Mouse (Mus musculus) MEL (cell line): ENCODE data around the gene Ciz1.

Experiments
- CTCF ChIP-seq, 3 experiments: IDR thresholded peaks in 2 of 3; conservative IDR thresholded peaks in 1 of 3; 2 replicates each; pipeline ENCODE4 v1.5.1; 2011 to 2012; ENCODE audit warnings: low read length in 3 of 3, low read depth in 2 of 3, mild to moderate bottlenecking in 2 of 3, improper control_type of control experiment in 1 of 3, inconsistent platforms in 1 of 3, mixed read lengths in 1 of 3, moderate library complexity in 1 of 3; ENCODE audit not compliant: control insufficient read depth in 1 of 3, insufficient read depth in 1 of 3, poor library complexity in 1 of 3, severe bottlenecking in 1 of 3
- EP300 ChIP-seq, 2 experiments: IDR thresholded peaks; 2 replicates each; pipeline ENCODE4 v1.6.1; 2011; ENCODE audit warnings: improper control_type of control experiment in 2 of 2, low read length in 2 of 2, low read depth in 1 of 2, mild to moderate bottlenecking in 1 of 2
- GATA1 ChIP-seq: IDR thresholded peaks from 2 replicates; pipeline ENCODE4 v1.6.1; 2011; ENCODE audit warnings: low read depth, low read length, improper control_type of control experiment
- MAX ChIP-seq: IDR thresholded peaks from 2 replicates; pipeline ENCODE4 v1.6.1; 2011; ENCODE audit warnings: low read length, improper control_type of control experiment
- TCF12 ChIP-seq: IDR thresholded peaks from 2 replicates; pipeline ENCODE4 v1.6.1; 2014; ENCODE audit warnings: low read depth, mild to moderate bottlenecking, inconsistent platforms, low read length, improper control_type of control experiment, moderate library complexity
- USF1 ChIP-seq: IDR thresholded peaks from 2 replicates; pipeline ENCODE4 v1.6.1; 2014; ENCODE audit warnings: low read depth, mild to moderate bottlenecking, inconsistent platforms, low read length, improper control_type of control experiment, moderate library complexity
- ZMIZ1 ChIP-seq: IDR thresholded peaks from 2 replicates; pipeline ENCODE4 v1.6.1; 2012; ENCODE audit warnings: low read depth, mild to moderate bottlenecking, inconsistent platforms, low read length, improper control_type of control experiment, moderate library complexity

DNA sequence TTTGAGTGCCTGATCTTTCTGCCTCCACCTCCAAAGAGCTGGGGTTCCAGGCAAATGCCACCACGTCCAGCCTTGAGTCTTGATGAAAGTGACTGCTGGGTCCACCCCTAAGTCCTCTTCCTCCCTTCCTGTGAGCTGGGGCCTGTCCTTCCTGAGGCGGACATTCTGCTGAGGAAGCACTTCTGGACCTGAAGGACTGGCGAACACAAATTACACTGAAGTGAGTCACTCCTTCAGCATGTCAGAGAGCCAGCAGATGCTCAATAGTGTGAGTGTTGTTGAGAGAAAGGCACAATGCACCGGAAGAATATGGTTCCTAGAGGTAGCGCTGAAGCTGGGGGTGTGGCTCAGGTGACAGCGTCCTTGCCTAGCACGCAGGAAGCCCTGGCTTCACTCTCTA is 26.8 kb upstream of the Ciz1 start:
- no peak for TF ChIP-seq CTCF (IDR thresholded peaks at IDR 0.05 in 2 of 3, conservative IDR thresholded peaks at IDR 0.05 in 1 of 3; ENCODE audit: control insufficient read depth in 1 of 3, insufficient read depth in 1 of 3, low read depth in 2 of 3, low read length in 3 of 3, poor library complexity in 1 of 3, severe bottlenecking in 1 of 3)
- no peak for TF ChIP-seq MAX
- no peak for TF ChIP-seq EP300 (IDR thresholded peaks at IDR 0.05; ENCODE audit: low read depth in 1 of 2, low read length in 2 of 2)
- no peak for TF ChIP-seq USF1
- no peak for TF ChIP-seq ZMIZ1
- TF ChIP-seq TCF12: no peak
- TF ChIP-seq GATA1: no peak
